Mouse (Mus musculus) hindbrain, embryonic 15.5 days (tissue): ENCODE measurements around the gene 1700020D05Rik. TPM values are rescaled to one million over a fixed set of nuclear protein-coding genes. Genes with fewer than 3 reads are reported as not detected.
A peak's percentile ranks its signal among the peaks of the same experiment; 100 is the strongest.

ENCODE experiments used
- ATAC-seq: fragments of 200-750 bp; cut with Nextera tagmentation; 2 replicates; pipeline ENCODE4 v1.8.0; 2017; ENCODE audit warnings: low read depth, moderate number of reproducible peaks, moderate TSS enrichment; ENCODE audit not compliant: low FRiP score
- H3K27ac ChIP-seq: fragments of 300-500 bp; sonication (generic); replicated peaks from 2 replicates; pipeline ENCODE4 v1.5.1; 2015; ENCODE audit warnings: mild to moderate bottlenecking, inconsistent platforms
- H3K27me3 ChIP-seq: fragments of 300-500 bp; sonication (generic); 2 replicates; pipeline ENCODE4 v1.6.1; 2015; ENCODE audit warnings: control low read depth, inconsistent platforms
- H3K36me3 ChIP-seq: fragments of 300-500 bp; sonication (generic); 2 replicates; pipeline ENCODE4 v1.6.1; 2015; ENCODE audit warnings: control low read depth, inconsistent platforms
- H3K4me1 ChIP-seq: fragments of 300-500 bp; sonication (generic); replicated peaks from 2 replicates; pipeline ENCODE4 v1.6.1; 2015; ENCODE audit warnings: control low read depth, inconsistent platforms
- H3K4me2 ChIP-seq: fragments of 300-500 bp; sonication (generic); 2 replicates; pipeline ENCODE4 v1.6.1; 2015; ENCODE audit warnings: moderate library complexity, mild to moderate bottlenecking, inconsistent platforms
- H3K4me3 ChIP-seq: fragments of 300-500 bp; sonication (generic); 2 replicates; pipeline ENCODE4 v1.5.1; 2015; ENCODE audit warnings: mild to moderate bottlenecking, inconsistent platforms
- H3K9ac ChIP-seq: fragments of 300-500 bp; sonication (generic); 2 replicates; pipeline ENCODE4 v1.6.1; 2015; ENCODE audit warnings: inconsistent platforms
- H3K9me3 ChIP-seq: fragments of 300-500 bp; sonication (generic); 2 replicates; pipeline ENCODE4 v1.6.1; 2016; ENCODE audit warnings: control low read depth, inconsistent platforms
- WGBS: fragments of 180-500 bp; shearing (Covaris S2); methylation state at CpG from one replicate; pipeline ENCODE4 v1.1.7; 2015; 5-methylcytosine and 5-hydroxymethylcytosine counted together
- polyA plus RNA-seq: library from polyadenylated mRNA; unstranded; fragments of >200 nt; fragmentation: Nextera tagmentation; extraction: Ambion mirVana; gene quantifications from 2 replicates; pipeline ENCODE4 v1.2.1, GENCODE M21; 2015

Gene 1700020D05Rik
- polyA plus RNA-seq, 1 experiment from 2014 or later: 0.44 TPM

DNA sequence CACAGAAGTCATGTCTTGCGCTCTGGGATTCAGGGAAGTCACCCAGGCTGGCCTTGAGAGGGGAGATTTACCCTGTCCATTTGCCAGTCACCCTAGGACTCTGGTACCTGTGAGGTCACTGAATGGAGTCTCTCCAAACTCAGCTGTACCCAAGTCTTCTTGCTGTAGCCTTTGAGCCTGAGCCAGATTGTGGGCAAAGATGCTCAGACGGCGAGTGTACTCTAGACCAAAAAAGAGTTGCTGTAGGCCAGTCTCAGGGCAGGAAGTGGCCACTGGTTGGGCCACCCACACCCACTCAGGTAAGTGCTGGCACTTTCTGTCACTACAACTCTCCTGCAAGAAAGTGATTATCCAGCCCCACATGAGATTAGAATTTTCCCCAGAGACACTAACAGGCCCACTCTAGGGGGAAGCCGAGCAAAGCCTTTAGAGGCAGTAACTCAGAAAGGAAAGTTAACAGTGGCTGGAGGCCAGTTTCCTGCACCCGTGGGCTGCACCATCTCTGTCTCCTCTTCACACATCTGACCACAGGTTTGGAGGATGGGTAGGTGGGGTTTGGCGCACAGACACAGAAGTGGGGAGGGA, 36.6 kb downstream of the 1700020D05Rik start:
- H3K27me3 ChIP-seq: no peaks in the 10 kb centered on the region
- H3K4me1 ChIP-seq: peaks cover 17% of the 10 kb centered on the region
- WGBS: 97% methylated on average over 6 of the region's 6 CpGs
- H3K9me3 ChIP-seq: no peaks in the 10 kb centered on the region
- no peak for ATAC-seq
- no peak overlapping the region for H3K27ac ChIP-seq
- H3K36me3 ChIP-seq: peaks cover 35% of the 10 kb centered on the region
- H3K9ac ChIP-seq: no peak overlapping the region
- no peak overlapping the region for H3K4me3 ChIP-seq
- H3K4me2 ChIP-seq: no peak overlapping the region

DNA sequence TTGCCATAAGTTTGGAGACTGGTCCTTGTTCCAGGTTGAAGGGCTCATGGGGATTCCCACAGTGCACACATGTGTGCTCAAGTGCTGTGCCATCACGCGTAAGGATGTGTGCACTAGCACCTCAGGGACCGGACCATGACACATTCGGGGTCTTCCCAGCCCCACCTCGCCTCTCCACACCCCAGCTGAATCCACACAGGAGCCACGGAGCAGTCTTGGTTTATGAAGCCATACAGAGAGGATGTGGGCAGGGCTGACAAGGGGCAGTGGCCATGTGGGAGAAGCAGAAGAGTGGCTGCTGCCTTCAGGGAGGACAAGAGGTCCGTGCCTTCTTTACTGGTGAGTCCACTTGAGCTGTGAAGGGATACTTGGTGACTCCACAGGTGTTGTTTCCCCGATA, 38.5 kb downstream of the 1700020D05Rik start:
- 94% methylated on average over 8 of the region's 8 CpGs for WGBS
- peaks cover 35% of the 10 kb centered on the region for H3K36me3 ChIP-seq

DNA sequence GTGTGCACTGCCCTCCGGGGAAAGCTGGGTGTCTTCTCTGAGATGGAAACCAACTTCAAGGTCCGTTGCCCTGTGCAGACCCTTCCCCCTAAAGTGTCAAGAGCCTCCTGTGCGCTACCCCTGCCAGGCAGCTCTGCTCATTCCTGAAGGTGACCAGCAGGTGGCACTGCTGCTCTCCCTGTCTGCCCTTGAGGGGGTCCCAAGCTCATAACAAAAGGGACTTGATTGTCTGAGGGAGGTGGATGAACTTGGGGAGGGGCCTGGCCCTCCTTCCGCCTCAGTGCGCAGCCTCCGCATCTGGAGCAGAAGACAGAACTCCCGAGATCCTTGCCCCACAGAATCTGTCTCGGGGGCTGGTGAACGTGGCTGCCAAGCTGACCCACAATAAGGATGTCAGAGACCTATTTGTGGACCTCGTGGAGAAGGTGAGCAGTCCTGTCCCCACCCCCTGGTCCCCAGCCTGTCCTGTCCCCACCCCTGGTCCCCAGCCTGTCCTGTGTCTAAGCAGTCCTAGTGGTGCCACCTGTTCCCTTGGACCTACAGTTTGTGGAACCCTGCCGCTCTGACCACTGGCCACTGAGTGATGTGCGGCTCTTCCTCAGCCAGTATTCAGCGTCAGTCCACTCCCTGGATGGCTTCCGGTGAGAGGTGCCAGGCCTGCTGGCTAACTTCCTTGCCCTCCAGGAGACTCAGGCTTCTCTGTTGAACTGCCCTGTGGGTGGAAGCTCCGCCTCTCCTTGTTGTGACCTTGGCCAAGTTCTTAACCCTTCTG, 39.6 kb downstream of the 1700020D05Rik start:
- Histone ChIP-seq H3K27me3 (no peaks in the 10 kb centered on the region; the same call in 1 of the 2 replicates), H3K4me1 (peaks cover 33% of the 10 kb centered on the region), H3K9ac (peak overlapping the region; percentile 44), H3K27ac (peak overlapping the region; percentile 68), H3K4me3 (peak overlapping the region; percentile 27), H3K9me3 (no peaks in the 10 kb centered on the region), H3K36me3 (peaks cover 35% of the 10 kb centered on the region), H3K4me2 (peak overlapping the region; percentile 50)
- ATAC-seq: 0 out of 2 replicates have a peak, but pooled peaks have one; percentile 43
- 29% methylated on average over 15 of the region's 15 CpGs for WGBS

More for the DNA sequence above, 38.5 kb downstream of the 1700020D05Rik start:
- Histone ChIP-seq H3K27me3 (no peaks in the 10 kb centered on the region), H3K9ac (no peak overlapping the region), H3K9me3 (no peaks in the 10 kb centered on the region), H3K4me3 (no peak overlapping the region), H3K4me2 (no peak overlapping the region), H3K4me1 (peaks cover 29% of the 10 kb centered on the region), H3K27ac (no peak overlapping the region)
- ATAC-seq: no peak

DNA sequence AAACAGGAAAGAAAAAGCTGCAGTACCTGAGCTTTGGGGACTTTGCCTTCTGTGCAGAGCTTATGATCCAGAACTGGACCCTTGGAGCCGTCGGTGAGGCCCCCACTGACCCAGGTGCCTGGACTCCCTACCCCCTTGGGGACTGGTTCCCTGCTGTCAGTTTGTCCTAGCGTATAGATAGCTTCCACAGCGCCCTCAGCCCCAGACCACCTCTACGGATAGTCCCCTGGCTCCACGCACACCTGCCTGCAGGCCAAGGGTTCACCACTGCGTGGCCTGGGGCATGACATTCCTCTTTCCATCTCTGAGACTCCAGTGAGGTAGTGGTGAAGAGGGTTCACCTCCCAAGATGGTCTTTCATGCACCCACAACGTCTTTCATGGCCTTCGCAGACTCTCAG, 40.4 kb downstream of the 1700020D05Rik start:
- Histone ChIP-seq H3K27ac (no peak overlapping the region), H3K4me2 (no peak overlapping the region), H3K36me3 (peaks cover 35% of the 10 kb centered on the region), H3K9me3 (no peaks in the 10 kb centered on the region), H3K4me1 (peaks cover 34% of the 10 kb centered on the region), H3K4me3 (no peak overlapping the region), H3K27me3 (no peaks in the 10 kb centered on the region; the same call in 1 of the 2 replicates), H3K9ac (no peak overlapping the region)
- WGBS: 89% methylated on average over 9 of the region's 9 CpGs
- ATAC-seq: no peak

DNA sequence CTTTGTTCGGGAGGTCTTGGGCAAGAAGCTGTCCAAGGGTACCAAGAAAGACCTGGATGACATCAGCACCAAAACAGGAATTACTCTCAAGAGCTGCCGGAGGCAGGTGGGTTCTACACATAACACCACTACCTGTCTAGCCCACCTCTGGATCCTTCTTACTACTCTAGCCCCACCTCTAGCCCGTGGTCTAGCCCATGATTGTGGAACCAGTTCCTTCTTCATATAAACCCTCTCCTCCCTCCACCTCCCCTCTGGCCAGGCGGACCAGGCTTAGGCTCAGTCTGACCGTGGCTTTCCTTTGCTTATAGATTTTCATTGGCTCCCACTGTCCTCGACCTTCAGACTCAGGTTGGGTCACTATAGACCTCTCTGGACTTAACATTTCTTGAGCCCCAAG, 42.2 kb downstream of the 1700020D05Rik start:
- ATAC-seq: no peak
- Histone ChIP-seq H3K4me3 (peak overlapping the region; percentile 82), H3K4me2 (peak overlapping the region; percentile 95), H3K27me3 (no peaks in the 10 kb centered on the region; the same call in 1 of the 2 replicates), H3K36me3 (peaks cover 28% of the 10 kb centered on the region), H3K9ac (peak overlapping the region; percentile 79), H3K9me3 (no peaks in the 10 kb centered on the region), H3K4me1 (peaks cover 45% of the 10 kb centered on the region), H3K27ac (no peak overlapping the region)
- 94% methylated on average over 6 of the region's 6 CpGs for WGBS

DNA sequence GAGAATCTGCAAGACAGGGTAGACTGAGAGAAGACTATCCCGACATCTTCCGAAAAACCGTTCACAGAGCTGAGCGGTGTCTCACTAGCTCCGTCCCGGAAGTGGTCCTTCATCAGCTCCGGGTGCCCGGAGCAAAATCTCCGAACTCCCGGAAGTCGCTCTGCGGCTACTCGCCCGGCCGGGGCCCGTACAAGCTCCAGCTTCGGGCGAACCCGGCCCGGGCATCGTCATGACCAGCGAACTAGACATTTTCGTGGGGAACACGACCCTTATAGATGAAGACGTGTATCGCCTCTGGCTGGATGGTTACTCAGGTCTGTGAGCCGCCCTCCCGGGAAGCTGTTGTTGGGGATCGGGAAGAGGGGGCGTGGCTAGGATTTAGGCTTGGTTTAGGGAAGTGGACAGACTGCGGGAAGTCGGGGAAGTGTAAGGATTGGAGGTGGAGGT, 43.1 kb downstream of the 1700020D05Rik start, which contains the start of gene Fibp:
Fibp (plus strand) TSS at position 151 of the 447 bp plus-strand sequence.
- under 1% methylated on average over 32 of the region's 32 CpGs for WGBS
- peaks cover 54% of the 10 kb centered on the region for H3K4me1 ChIP-seq
- H3K9me3 ChIP-seq: no peaks in the 10 kb centered on the region
- H3K27ac ChIP-seq: peak within 1 kb of the TSS; percentile 82
- H3K4me3 ChIP-seq: peak within 1 kb of the TSS; percentile 82
- H3K27me3 ChIP-seq: no peaks in the 10 kb centered on the region; the same call in 1 of the 2 replicates
- H3K36me3 ChIP-seq: peaks cover 20% of the 10 kb centered on the region
- peak; percentile 65 for ATAC-seq
- peak within 1 kb of the TSS; percentile 79 for H3K9ac ChIP-seq
- H3K4me2 ChIP-seq: peak within 1 kb of the TSS; percentile 95

DNA sequence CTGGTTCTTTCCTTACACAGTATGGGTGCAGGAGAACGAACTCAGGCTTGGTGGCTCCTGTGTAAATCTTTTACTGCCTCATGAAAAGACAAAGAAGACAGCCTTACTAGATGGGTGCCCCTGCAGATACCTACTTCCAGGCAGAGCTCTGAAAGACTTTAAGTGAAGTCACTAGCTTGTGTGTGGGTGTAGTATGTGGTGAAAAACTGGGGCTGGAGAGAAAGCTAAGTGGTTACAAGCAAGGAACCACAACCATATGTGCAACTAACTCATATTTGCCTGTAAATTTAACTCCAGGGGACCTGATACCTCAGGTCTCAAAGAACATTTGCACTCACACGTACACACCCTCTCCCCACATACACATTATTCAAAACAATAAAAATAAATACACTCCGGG, 43.7 kb downstream of the 1700020D05Rik start:
- Histone ChIP-seq H3K4me3 (peak overlapping the region; percentile 82), H3K27me3 (no peaks in the 10 kb centered on the region; the same call in 1 of the 2 replicates), H3K9me3 (no peaks in the 10 kb centered on the region), H3K4me2 (peak overlapping the region; percentile 95), H3K27ac (peak overlapping the region; percentile 82), H3K4me1 (peaks cover 60% of the 10 kb centered on the region), H3K9ac (peak overlapping the region; percentile 79), H3K36me3 (peaks cover 14% of the 10 kb centered on the region)
- 26% methylated on average over 3 of the region's 3 CpGs for WGBS
- ATAC-seq: no peak

DNA sequence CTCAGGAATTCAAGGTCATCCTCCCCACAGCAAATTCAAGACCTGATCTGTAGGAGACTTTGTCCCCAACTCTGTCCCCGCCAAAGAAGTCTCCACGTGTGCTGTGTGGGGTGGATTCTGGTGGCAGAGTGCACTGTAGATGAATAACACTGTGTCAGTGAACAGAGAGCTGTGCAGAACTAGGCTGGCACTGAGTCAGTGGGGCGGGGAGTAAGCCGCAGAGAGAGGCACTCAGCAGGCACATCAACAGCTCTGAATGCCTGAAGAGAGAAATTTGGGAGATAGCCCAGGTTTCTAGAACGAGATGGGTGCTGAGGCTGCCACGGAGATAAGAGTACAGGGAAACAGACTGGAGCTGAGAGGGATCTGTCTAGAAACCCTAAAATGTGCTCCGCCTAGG, 44.6 kb downstream of the 1700020D05Rik start:
- H3K9me3 ChIP-seq: no peaks in the 10 kb centered on the region
- H3K27ac ChIP-seq: no peak overlapping the region
- H3K27me3 ChIP-seq: no peaks in the 10 kb centered on the region; the same call in 1 of the 2 replicates
- no peak overlapping the region for H3K9ac ChIP-seq
- peaks cover 57% of the 10 kb centered on the region for H3K4me1 ChIP-seq
- WGBS: 70% methylated on average over 7 of the region's 7 CpGs
- H3K4me2 ChIP-seq: no peak overlapping the region
- peaks cover 12% of the 10 kb centered on the region for H3K36me3 ChIP-seq
- ATAC-seq: no peak
- H3K4me3 ChIP-seq: no peak overlapping the region

DNA sequence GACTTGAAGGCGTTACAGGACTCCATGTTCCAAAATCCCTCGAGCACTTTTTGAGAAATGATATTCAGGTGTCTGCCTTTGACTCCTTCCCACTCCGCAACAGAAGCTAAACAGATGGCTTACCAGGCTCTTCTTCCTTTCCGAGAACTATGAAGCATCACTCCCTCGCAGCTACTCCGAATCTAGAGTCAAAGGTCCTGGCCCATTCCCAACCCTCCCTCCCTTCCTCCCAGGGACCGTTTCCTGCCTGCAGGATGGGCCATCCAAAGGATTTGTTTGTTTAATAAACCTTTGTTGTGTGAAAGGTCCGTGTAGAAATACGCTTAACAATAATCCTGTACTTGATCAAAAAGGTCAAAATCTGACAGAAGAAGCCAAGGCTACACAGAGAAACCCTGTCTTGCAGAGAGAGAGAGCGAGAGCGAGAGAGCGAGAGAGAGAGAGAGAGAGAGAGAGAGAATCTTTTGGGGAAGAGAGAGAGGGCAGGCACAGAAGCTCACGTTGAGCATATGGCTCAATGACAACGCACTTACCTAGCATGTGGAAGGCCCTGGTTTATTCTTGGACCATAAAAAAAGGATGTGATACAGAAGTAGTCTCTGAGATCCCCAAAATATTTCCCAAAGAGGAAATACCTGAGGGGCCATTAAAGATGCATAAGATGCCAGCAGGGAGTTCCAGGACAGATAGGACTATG, 45.7 kb downstream of the 1700020D05Rik start, which contains the start of gene Ccdc85b:
Ccdc85b (minus strand) TSS at position 149 of the 697 bp plus-strand sequence.
- H3K4me1 ChIP-seq: peaks cover 52% of the 10 kb centered on the region
- H3K27me3 ChIP-seq: no peaks in the 10 kb centered on the region; the same call in 1 of the 2 replicates
- WGBS: 17% methylated on average over 14 of the region's 14 CpGs
- H3K9me3 ChIP-seq: no peaks in the 10 kb centered on the region
- H3K4me2 ChIP-seq: peak within 1 kb of the TSS; percentile 84
- peaks cover 7% of the 10 kb centered on the region for H3K36me3 ChIP-seq
- H3K4me3 ChIP-seq: peak within 1 kb of the TSS; percentile 81
- peak within 1 kb of the TSS; percentile 89 for H3K9ac ChIP-seq
- no peak; the same call in 1 of the 2 replicates for ATAC-seq
- H3K27ac ChIP-seq: peak within 1 kb of the TSS; percentile 97

DNA sequence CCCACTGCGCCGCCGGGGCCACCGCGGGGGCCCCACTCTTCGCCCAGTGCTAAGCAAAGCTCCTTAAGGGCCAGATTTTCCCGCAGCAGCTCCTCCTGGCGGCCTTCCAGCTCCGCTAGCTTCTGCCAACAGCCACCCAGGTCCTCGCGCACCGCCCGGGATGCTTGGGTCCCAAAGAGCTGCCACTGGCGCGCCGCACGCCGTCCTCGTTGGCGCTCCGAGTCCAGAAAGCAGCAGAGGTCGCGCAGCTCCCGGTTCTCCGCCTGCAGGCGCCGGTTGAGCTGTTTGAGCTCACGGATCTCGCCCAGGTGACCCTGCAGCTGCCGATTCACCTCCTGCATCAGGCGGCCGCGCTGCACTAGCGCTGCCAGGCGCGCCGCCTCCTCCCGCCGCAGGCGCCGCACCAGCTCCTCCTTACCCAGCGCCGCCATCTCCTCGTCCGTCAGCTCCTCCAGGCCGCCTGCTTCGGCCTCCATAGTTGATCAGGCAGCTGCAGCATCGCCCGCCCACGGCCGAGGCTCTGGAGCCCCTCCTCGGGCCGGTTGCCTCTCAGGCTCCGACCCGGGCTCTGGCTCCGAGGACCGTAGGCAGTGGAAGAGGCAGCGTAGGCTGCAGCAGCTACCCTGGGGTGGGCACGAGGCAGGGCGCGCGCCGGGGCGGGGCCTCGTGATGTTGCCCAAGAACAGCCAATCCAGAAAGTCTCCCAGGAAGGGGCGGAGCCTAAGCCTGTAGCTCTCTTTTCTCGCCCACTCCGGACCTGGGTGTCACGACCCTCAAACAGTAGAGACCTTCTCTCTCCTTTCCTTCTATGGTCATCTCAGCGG, 46.5 kb downstream of the 1700020D05Rik start:
- H3K36me3 ChIP-seq: no peaks in the 10 kb centered on the region
- no peaks in the 10 kb centered on the region; the same call in 1 of the 2 replicates for H3K27me3 ChIP-seq
- WGBS: under 1% methylated on average over 69 of the region's 70 CpGs
- H3K9ac ChIP-seq: peak overlapping the region; percentile 89
- peak overlapping the region; percentile 97 for H3K27ac ChIP-seq
- peak; percentile 93 for ATAC-seq
- peak overlapping the region; percentile 81 for H3K4me3 ChIP-seq
- no peaks in the 10 kb centered on the region for H3K9me3 ChIP-seq
- H3K4me2 ChIP-seq: peak overlapping the region; percentile 84
- H3K4me1 ChIP-seq: peaks cover 52% of the 10 kb centered on the region
